Mouse (Mus musculus): ENCODE data around the gene Ganab.

GRCm38 (mm10) chr19:8880311-8881033 lies 17.4 kb upstream of the Ganab start, which contains the start of gene Uqcc3:
- TF ChIP-seq GATA1 (IDR thresholded peaks at IDR 0.05; ENCODE audit: borderline replicate concordance, low read length) (no peak), FLI1 (IDR thresholded peaks at IDR 0.05; ENCODE audit: low read length) (no peak)
